ENCODE assay signal across 10 mouse cellular contexts in the genomic region with DNA sequence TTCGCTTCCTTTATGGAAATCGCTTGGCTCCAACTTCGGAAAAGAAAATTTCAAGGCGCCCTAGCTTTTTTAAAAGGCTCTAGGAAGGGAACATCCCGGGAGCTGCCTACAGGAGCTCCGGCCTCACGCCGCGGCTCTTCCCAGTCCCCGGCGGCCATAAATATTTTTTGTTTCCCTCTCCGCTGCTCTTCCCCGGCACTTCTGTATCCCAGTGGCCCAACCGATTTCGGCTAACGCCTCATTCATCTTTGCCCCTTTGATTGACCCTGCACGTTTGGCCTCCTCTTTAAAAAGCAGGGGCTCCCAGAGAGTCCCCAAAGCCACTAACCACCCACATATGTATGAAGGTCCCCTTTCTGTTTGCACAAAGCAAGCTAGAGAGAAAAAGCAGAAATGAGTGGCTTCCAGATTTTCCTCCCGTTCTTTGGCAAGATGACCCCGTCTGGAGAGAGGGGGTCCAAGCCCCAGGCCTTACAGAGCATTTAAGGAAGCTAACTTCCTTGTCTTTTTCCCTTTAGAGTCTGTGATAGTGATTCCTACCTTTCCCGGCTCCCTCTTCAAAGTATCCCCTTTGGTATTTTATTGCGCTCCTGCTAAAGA. TPM values are rescaled to one million over a fixed set of nuclear protein-coding genes. Genes with fewer than 3 reads are reported as not detected.
DNase-seq lines count a peak whose midpoint lies in the region; ATAC-seq lines count a peak whose summit lies in the region.
"Had no signal": no experiment of that assay in that cellular context is flagged by ENCODE, and none has a peak within 500 bp of the region (broad histone marks: within the 10 kb centered on the region; RNA-seq: fewer than 3 reads in every experiment).

No protein-coding gene starts in this region.

- H3K4me2 ChIP-seq in midbrain, embryonic 11.5 days = no peak overlapping the region
- H3K4me2 ChIP-seq in midbrain, embryonic 15.5 days = no peak overlapping the region
- peak overlapping the region; percentile 51 for H3K4me2 ChIP-seq in stomach, embryonic 15.5 days
- no peak overlapping the region for H3K4me2 ChIP-seq in forebrain, embryonic 14.5 days (ENCODE audit: low read length)

- no peak overlapping the region for H3K27ac ChIP-seq in midbrain, embryonic 11.5 days (ENCODE audit: low read depth, low read length)
- no peak overlapping the region for H3K27ac ChIP-seq in midbrain, embryonic 15.5 days
- peak overlapping the region; percentile 92 for H3K27ac ChIP-seq in stomach, embryonic 15.5 days
- H3K27ac ChIP-seq in forebrain, embryonic 14.5 days (ENCODE audit: low read depth, low read length) = no peak overlapping the region

- no peak overlapping the region for H3K4me3 ChIP-seq in midbrain, embryonic 11.5 days (ENCODE audit: low read depth, low read length)
- no peak overlapping the region for H3K4me3 ChIP-seq in midbrain, embryonic 15.5 days
- peak overlapping the region; percentile 34 for H3K4me3 ChIP-seq in stomach, embryonic 15.5 days (replicated peaks)
- no peak overlapping the region for H3K4me3 ChIP-seq in forebrain, embryonic 14.5 days (ENCODE audit: low read depth, low read length)

- no peaks in the 10 kb centered on the region for H3K9me3 ChIP-seq in midbrain, embryonic 11.5 days (ENCODE audit: control insufficient read depth, low read length)
- H3K9me3 ChIP-seq in midbrain, embryonic 15.5 days = no peaks in the 10 kb centered on the region
- H3K9me3 ChIP-seq in stomach, embryonic 15.5 days = no peaks in the 10 kb centered on the region
- no peaks in the 10 kb centered on the region for H3K9me3 ChIP-seq in forebrain, embryonic 14.5 days (replicated peaks; ENCODE audit: control insufficient read depth, low read length)

- WGBS in midbrain, embryonic 11.5 days = under 1% methylated on average over 21 of the region's 21 CpGs
- 1% methylated on average over 21 of the region's 21 CpGs for WGBS in midbrain, embryonic 15.5 days
- WGBS in stomach, embryonic 15.5 days = 6% methylated on average over 21 of the region's 21 CpGs
- under 1% methylated on average over 21 of the region's 21 CpGs for WGBS in forebrain, embryonic 14.5 days

- H3K36me3 ChIP-seq in midbrain, embryonic 11.5 days (ENCODE audit: control insufficient read depth, insufficient read depth, low read length) = no peaks in the 10 kb centered on the region
- H3K36me3 ChIP-seq in midbrain, embryonic 15.5 days (replicated peaks) = no peaks in the 10 kb centered on the region
- H3K36me3 ChIP-seq in stomach, embryonic 15.5 days = no peaks in the 10 kb centered on the region
- no peaks in the 10 kb centered on the region for H3K36me3 ChIP-seq in forebrain, embryonic 14.5 days (ENCODE audit: control insufficient read depth, insufficient read depth, low read length)

- H3K4me1 ChIP-seq in midbrain, embryonic 11.5 days (ENCODE audit: control insufficient read depth, insufficient read depth, low read length) = 0 out of 2 replicates have a peak, but pooled peaks cover 2% of the 10 kb centered on the region
- no peaks in the 10 kb centered on the region for H3K4me1 ChIP-seq in midbrain, embryonic 15.5 days
- H3K4me1 ChIP-seq in stomach, embryonic 15.5 days = peaks cover 11% of the 10 kb centered on the region; the same call in 1 of the 2 replicates
- no peaks in the 10 kb centered on the region for H3K4me1 ChIP-seq in forebrain, embryonic 14.5 days (ENCODE audit: control insufficient read depth, insufficient read depth, low read length)

- peak; percentile 22 for DNase-seq in adrenal gland, postnatal 14 days
- no peak for DNase-seq in adrenal gland, postnatal 36 days
- peak; percentile 95 for DNase-seq in midbrain, embryonic 11.5 days (ENCODE audit: low spot score, missing footprints)
- DNase-seq in kidney, postnatal 14 days = peak; percentile 36
- DNase-seq in forebrain, embryonic 14.5 days (ENCODE audit: low spot score) = no peak
- no peak for DNase-seq in spleen, postnatal 4 days (ENCODE audit: low spot score in 2 of 2)
- DNase-seq: cerebellum, adult 8-10 months; lung, adult 2 months had no signal

- H3K9ac ChIP-seq in midbrain, embryonic 11.5 days (ENCODE audit: low read length) = no peak overlapping the region
- H3K9ac ChIP-seq in midbrain, embryonic 15.5 days = no peak overlapping the region
- H3K9ac ChIP-seq in stomach, embryonic 15.5 days = peak overlapping the region; percentile 29; the same call in 1 of the 2 replicates
- H3K9ac ChIP-seq in forebrain, embryonic 14.5 days (ENCODE audit: low read length) = no peak overlapping the region

- H3K27me3 ChIP-seq in midbrain, embryonic 11.5 days (ENCODE audit: control insufficient read depth, insufficient read depth, low read length) = peaks cover 95% of the 10 kb centered on the region
- peaks cover 95% of the 10 kb centered on the region for H3K27me3 ChIP-seq in midbrain, embryonic 15.5 days (replicated peaks)
- 0 out of 2 replicates have a peak, but pooled peaks cover 2% of the 10 kb centered on the region for H3K27me3 ChIP-seq in stomach, embryonic 15.5 days (replicated peaks)
- peaks cover 92% of the 10 kb centered on the region for H3K27me3 ChIP-seq in forebrain, embryonic 14.5 days (replicated peaks; ENCODE audit: control insufficient read depth, insufficient read depth, low read length)

- ATAC-seq in midbrain, embryonic 11.5 days (ENCODE audit: low FRiP score) = no peak
- no peak for ATAC-seq in midbrain, embryonic 15.5 days (replicated peaks)
- no peak for ATAC-seq in stomach, embryonic 15.5 days (ENCODE audit: insufficient read depth, low FRiP score, low read depth)
- no peak for ATAC-seq in forebrain, embryonic 14.5 days

RNA-seq across cellular contexts. Expression of gene Hoxc4, which starts 40.8 kb away (rescaled TPM):
- 6.8 and 7.7 TPM in 2 replicates for total RNA-seq in adrenal gland, postnatal 14 days (2021)
- total RNA-seq in adrenal gland, postnatal 36 days (2021) = 1 to 10 TPM; 5.9 to 6.6 TPM
- not detected in 2 replicates for polyA plus RNA-seq in midbrain, embryonic 11.5 days (2014; fragmentation: Nextera tagmentation; extraction: Ambion mirVana)
- 0.08 TPM in 1 of 2 replicates, not detected in the other for polyA plus RNA-seq in midbrain, embryonic 15.5 days (2015; fragmentation: Nextera tagmentation; extraction: Ambion mirVana)
- 16.2 and 17.3 TPM in 2 replicates for polyA plus RNA-seq in stomach, embryonic 15.5 days (2015; fragmentation: Nextera tagmentation; extraction: Ambion mirVana)
- not detected in 2 replicates for polyA plus RNA-seq in forebrain, embryonic 14.5 days (2014; fragmentation: Nextera tagmentation; extraction: Ambion mirVana)

Comparison
In these comparisons a context has a peak if more than half of its experiments do, and no peak if none do; other contexts are left out.
1. DNase-seq: peak in adrenal gland, postnatal 14 days (single experiment), midbrain, embryonic 11.5 days (single experiment) and kidney, postnatal 14 days (single experiment); none in adrenal gland, postnatal 36 days (0 of 2), forebrain, embryonic 14.5 days (single experiment) and spleen, postnatal 4 days (0 of 2).
2. RNA of gene Hoxc4, which starts 40.8 kb away (polyA plus RNA-seq): 16.2 to 17.3 TPM in stomach, embryonic 15.5 days; not detected in midbrain, embryonic 11.5 days, not detected in forebrain, embryonic 14.5 days and 0.08 TPM in midbrain, embryonic 15.5 days; every median in the first group is over 10 times any median in the second.